Mouse (Mus musculus): ENCODE data around the gene Pxmp4. TPM values are rescaled to one million over a fixed set of nuclear protein-coding genes. Genes with fewer than 3 reads are reported as not detected.
A peak's percentile ranks its signal among the peaks of the same experiment; 100 is the strongest.

Pxmp4 gene
- polyA plus RNA-seq, 1 experiment from 2014 or later, result 21.4 TPM

GRCm38 (mm10) chr2:154550937-154551336 lies 52.6 kb downstream of the Pxmp4 start:
- no peak for ATAC-seq (replicated peaks; ENCODE audit: insufficient number of reproducible peaks, low FRiP score, low TSS enrichment)
- peaks cover 28% of the 10 kb centered on the region for H3K27me3 ChIP-seq (ENCODE audit: control insufficient read depth, insufficient read depth, low read length)
- no peak overlapping the region for H3K27ac ChIP-seq (ENCODE audit: low read depth, low read length)
- no peak overlapping the region for H3K9ac ChIP-seq (ENCODE audit: low read depth, low read length)
- H3K9me3 ChIP-seq (replicated peaks; ENCODE audit: control insufficient read depth, low read length), result no peaks in the 10 kb centered on the region
- 56% methylated on average over 2 of the region's 2 CpGs for WGBS (ENCODE audit: insufficient replicate concordance)
- no peaks in the 10 kb centered on the region for H3K36me3 ChIP-seq (ENCODE audit: control insufficient read depth, insufficient read depth, low read length)
- no peak overlapping the region for H3K4me3 ChIP-seq (ENCODE audit: low read depth, low read length)
- H3K4me1 ChIP-seq (ENCODE audit: control insufficient read depth, insufficient read depth, low read length), result peaks cover 12% of the 10 kb centered on the region; the same call in 1 of the 2 replicates
- H3K4me2 ChIP-seq, result no peak overlapping the region

GRCm38 (mm10) chr2:154549886-154550189 lies 53.7 kb downstream of the Pxmp4 start:
- Histone ChIP-seq H3K27ac (ENCODE audit: low read depth, low read length) (no peak overlapping the region), H3K4me3 (ENCODE audit: low read depth, low read length) (peak overlapping the region; percentile 42), H3K4me2 (peak overlapping the region; percentile 82), H3K9me3 (replicated peaks; ENCODE audit: control insufficient read depth, low read length) (no peaks in the 10 kb centered on the region), H3K4me1 (ENCODE audit: control insufficient read depth, insufficient read depth, low read length) (peaks cover 12% of the 10 kb centered on the region; the same call in 1 of the 2 replicates), H3K36me3 (ENCODE audit: control insufficient read depth, insufficient read depth, low read length) (no peaks in the 10 kb centered on the region), H3K27me3 (ENCODE audit: control insufficient read depth, insufficient read depth, low read length) (peaks cover 28% of the 10 kb centered on the region), H3K9ac (ENCODE audit: low read depth, low read length) (no peak overlapping the region)
- 14% methylated on average over 20 of the region's 20 CpGs for WGBS (ENCODE audit: insufficient replicate concordance)
- ATAC-seq (replicated peaks; ENCODE audit: insufficient number of reproducible peaks, low FRiP score, low TSS enrichment), result no peak

- H3K4me3 ChIP-seq (ENCODE audit: low read depth, low read length), result peak overlapping the region; percentile 42
- peak; percentile 66 for ATAC-seq (replicated peaks; ENCODE audit: insufficient number of reproducible peaks, low FRiP score, low TSS enrichment)
- H3K9ac ChIP-seq (ENCODE audit: low read depth, low read length), result peak overlapping the region; percentile 0; the same call in 1 of the 2 replicates
- H3K27me3 ChIP-seq (ENCODE audit: control insufficient read depth, insufficient read depth, low read length), result peaks cover 28% of the 10 kb centered on the region
- H3K36me3 ChIP-seq (ENCODE audit: control insufficient read depth, insufficient read depth, low read length), result no peaks in the 10 kb centered on the region
- H3K4me2 ChIP-seq, result peak overlapping the region; percentile 82
- H3K27ac ChIP-seq (ENCODE audit: low read depth, low read length), result no peak overlapping the region
- H3K9me3 ChIP-seq (replicated peaks; ENCODE audit: control insufficient read depth, low read length), result no peaks in the 10 kb centered on the region
- peaks cover 12% of the 10 kb centered on the region; the same call in 1 of the 2 replicates for H3K4me1 ChIP-seq (ENCODE audit: control insufficient read depth, insufficient read depth, low read length)
- WGBS (ENCODE audit: insufficient replicate concordance), result 4% methylated on average over 47 of the region's 48 CpGs
These were observed 54.2 kb downstream of the Pxmp4 start for GRCm38 (mm10) chr2:154549127-154549885.

GRCm38 (mm10) chr2:154548688-154549087 lies 54.8 kb downstream of the Pxmp4 start:
- Histone ChIP-seq H3K4me3 (ENCODE audit: low read depth, low read length) (no peak overlapping the region), H3K9ac (ENCODE audit: low read depth, low read length) (no peak overlapping the region), H3K4me1 (ENCODE audit: control insufficient read depth, insufficient read depth, low read length) (peaks cover 12% of the 10 kb centered on the region; the same call in 1 of the 2 replicates), H3K27ac (ENCODE audit: low read depth, low read length) (no peak overlapping the region), H3K27me3 (ENCODE audit: control insufficient read depth, insufficient read depth, low read length) (peaks cover 28% of the 10 kb centered on the region), H3K9me3 (replicated peaks; ENCODE audit: control insufficient read depth, low read length) (no peaks in the 10 kb centered on the region), H3K4me2 (peak overlapping the region; percentile 82; the same call in 1 of the 2 replicates), H3K36me3 (ENCODE audit: control insufficient read depth, insufficient read depth, low read length) (no peaks in the 10 kb centered on the region)
- WGBS (ENCODE audit: insufficient replicate concordance), result 47% methylated on average over 3 of the region's 3 CpGs
- ATAC-seq (replicated peaks; ENCODE audit: insufficient number of reproducible peaks, low FRiP score, low TSS enrichment), result peak; percentile 26; the same call in 1 of the 2 replicates

GRCm38 (mm10) chr2:154546711-154547110 lies 56.8 kb downstream of the Pxmp4 start, which contains the start of gene 1700003F12Rik:
Gene 1700003F12Rik, plus strand, starts transcription at chr2:154547085.
- Histone ChIP-seq H3K9ac (ENCODE audit: low read depth, low read length) (no peak within 1 kb of the TSS), H3K36me3 (ENCODE audit: control insufficient read depth, insufficient read depth, low read length) (no peaks in the 10 kb centered on the region), H3K27ac (ENCODE audit: low read depth, low read length) (no peak within 1 kb of the TSS), H3K9me3 (replicated peaks; ENCODE audit: control insufficient read depth, low read length) (no peaks in the 10 kb centered on the region), H3K4me2 (no peak within 1 kb of the TSS), H3K4me3 (ENCODE audit: low read depth, low read length) (no peak within 1 kb of the TSS), H3K4me1 (ENCODE audit: control insufficient read depth, insufficient read depth, low read length) (peaks cover 2% of the 10 kb centered on the region; the same call in 1 of the 2 replicates), H3K27me3 (ENCODE audit: control insufficient read depth, insufficient read depth, low read length) (peaks cover 20% of the 10 kb centered on the region)
- WGBS (ENCODE audit: insufficient replicate concordance), result 88% methylated on average over 10 of the region's 10 CpGs
- no peak for ATAC-seq (replicated peaks; ENCODE audit: insufficient number of reproducible peaks, low FRiP score, low TSS enrichment)

- Histone ChIP-seq H3K9ac (ENCODE audit: low read depth, low read length) (no peak overlapping the region), H3K27ac (ENCODE audit: low read depth, low read length) (no peak overlapping the region), H3K4me2 (no peak overlapping the region), H3K36me3 (ENCODE audit: control insufficient read depth, insufficient read depth, low read length) (no peaks in the 10 kb centered on the region), H3K4me3 (ENCODE audit: low read depth, low read length) (no peak overlapping the region), H3K27me3 (ENCODE audit: control insufficient read depth, insufficient read depth, low read length) (no peaks in the 10 kb centered on the region), H3K9me3 (replicated peaks; ENCODE audit: control insufficient read depth, low read length) (no peaks in the 10 kb centered on the region), H3K4me1 (ENCODE audit: control insufficient read depth, insufficient read depth, low read length) (0 out of 2 replicates have a peak, but pooled peaks cover 3% of the 10 kb centered on the region)
- no peak for ATAC-seq (replicated peaks; ENCODE audit: insufficient number of reproducible peaks, low FRiP score, low TSS enrichment)
- WGBS (ENCODE audit: insufficient replicate concordance), result 80% methylated on average over 9 of the region's 9 CpGs
These were observed 59.8 kb downstream of the Pxmp4 start for GRCm38 (mm10) chr2:154543567-154544347.

- no peak overlapping the region for H3K4me3 ChIP-seq (ENCODE audit: low read depth, low read length)
- no peak for ATAC-seq (replicated peaks; ENCODE audit: insufficient number of reproducible peaks, low FRiP score, low TSS enrichment)
- H3K9ac ChIP-seq (ENCODE audit: low read depth, low read length), result no peak overlapping the region
- WGBS (ENCODE audit: insufficient replicate concordance), result 76% methylated on average over 2 of the region's 2 CpGs
- no peaks in the 10 kb centered on the region for H3K9me3 ChIP-seq (replicated peaks; ENCODE audit: control insufficient read depth, low read length)
- H3K4me1 ChIP-seq (ENCODE audit: control insufficient read depth, insufficient read depth, low read length), result 0 out of 2 replicates have a peak, but pooled peaks cover 4% of the 10 kb centered on the region
- H3K27me3 ChIP-seq (ENCODE audit: control insufficient read depth, insufficient read depth, low read length), result no peaks in the 10 kb centered on the region
- no peaks in the 10 kb centered on the region for H3K36me3 ChIP-seq (ENCODE audit: control insufficient read depth, insufficient read depth, low read length)
- no peak overlapping the region for H3K4me2 ChIP-seq
- no peak overlapping the region for H3K27ac ChIP-seq (ENCODE audit: low read depth, low read length)
These were observed 61.9 kb downstream of the Pxmp4 start for GRCm38 (mm10) chr2:154541630-154542029.

- no peak for ATAC-seq (replicated peaks; ENCODE audit: insufficient number of reproducible peaks, low FRiP score, low TSS enrichment)
- Histone ChIP-seq H3K27ac (ENCODE audit: low read depth, low read length) (no peak overlapping the region), H3K9ac (ENCODE audit: low read depth, low read length) (no peak overlapping the region), H3K4me3 (ENCODE audit: low read depth, low read length) (no peak overlapping the region), H3K36me3 (ENCODE audit: control insufficient read depth, insufficient read depth, low read length) (peaks cover 4% of the 10 kb centered on the region; the same call in 1 of the 2 replicates), H3K9me3 (replicated peaks; ENCODE audit: control insufficient read depth, low read length) (no peaks in the 10 kb centered on the region), H3K4me2 (no peak overlapping the region), H3K4me1 (ENCODE audit: control insufficient read depth, insufficient read depth, low read length) (0 out of 2 replicates have a peak, but pooled peaks cover 4% of the 10 kb centered on the region), H3K27me3 (ENCODE audit: control insufficient read depth, insufficient read depth, low read length) (no peaks in the 10 kb centered on the region)
- WGBS (ENCODE audit: insufficient replicate concordance), result 73% methylated on average over 3 of the region's 3 CpGs
These were observed 63.8 kb downstream of the Pxmp4 start for GRCm38 (mm10) chr2:154539720-154540119.

All from heart, embryonic 11.5 days (tissue).